Mouse (Mus musculus): ENCODE data around the gene Alcam. TPM values are rescaled to one million over a fixed set of nuclear protein-coding genes. Genes with fewer than 3 reads are reported as not detected.

Gene Alcam
- polyA plus RNA-seq, 1 experiment from 2014 or later = 29.4 TPM

GRCm38 (mm10) chr16:52265066-52265465 is 188.8 kb downstream of the Alcam start:
- DNase-seq (ENCODE audit: low spot score) (no peak), ATAC-seq (ENCODE audit: insufficient read depth, low FRiP score, low TSS enrichment) (no peak)
- H3K4me1 ChIP-seq (ENCODE audit: control insufficient read depth, insufficient read depth, low read length) = no peaks in the 10 kb centered on the region
- H3K27me3 ChIP-seq (ENCODE audit: control insufficient read depth, insufficient read depth, low read length) = no peaks in the 10 kb centered on the region
- no peaks in the 10 kb centered on the region for H3K36me3 ChIP-seq (ENCODE audit: control insufficient read depth, insufficient read depth, low read length)
- no peak overlapping the region for H3K27ac ChIP-seq (ENCODE audit: low read depth, low read length)
- WGBS = 88% methylated on average over 4 of the region's 4 CpGs
- H3K4me2 ChIP-seq (ENCODE audit: low read depth) = no peak overlapping the region
- no peaks in the 10 kb centered on the region for H3K9me3 ChIP-seq (ENCODE audit: control insufficient read depth, low read length)
- no peak overlapping the region for H3K4me3 ChIP-seq (ENCODE audit: low read depth, low read length)
- no peak overlapping the region for H3K9ac ChIP-seq (ENCODE audit: low read length)

GRCm38 (mm10) chr16:52263751-52264150 is 190.1 kb downstream of the Alcam start:
- DNase-seq (ENCODE audit: low spot score) (no peak), ATAC-seq (ENCODE audit: insufficient read depth, low FRiP score, low TSS enrichment) (no peak)
- no peak overlapping the region for H3K4me3 ChIP-seq (ENCODE audit: low read depth, low read length)
- no peaks in the 10 kb centered on the region for H3K27me3 ChIP-seq (ENCODE audit: control insufficient read depth, insufficient read depth, low read length)
- no peak overlapping the region for H3K9ac ChIP-seq (ENCODE audit: low read length)
- H3K27ac ChIP-seq (ENCODE audit: low read depth, low read length) = no peak overlapping the region
- H3K9me3 ChIP-seq (ENCODE audit: control insufficient read depth, low read length) = no peaks in the 10 kb centered on the region
- no peaks in the 10 kb centered on the region for H3K4me1 ChIP-seq (ENCODE audit: control insufficient read depth, insufficient read depth, low read length)
- no peak overlapping the region for H3K4me2 ChIP-seq (ENCODE audit: low read depth)
- H3K36me3 ChIP-seq (ENCODE audit: control insufficient read depth, insufficient read depth, low read length) = no peaks in the 10 kb centered on the region

- DNase-seq (ENCODE audit: low spot score) (no peak), ATAC-seq (ENCODE audit: insufficient read depth, low FRiP score, low TSS enrichment) (peak; percentile 38; the same call in 1 of the 2 replicates)
- no peak overlapping the region for H3K4me3 ChIP-seq (ENCODE audit: low read depth, low read length)
Measured at GRCm38 (mm10) chr16:52262582-52262981, 191.3 kb downstream of the Alcam start.

GRCm38 (mm10) chr16:52261755-52262154 is 192.1 kb downstream of the Alcam start:
- no peaks in the 10 kb centered on the region for H3K27me3 ChIP-seq (ENCODE audit: control insufficient read depth, insufficient read depth, low read length)
- H3K9ac ChIP-seq (ENCODE audit: low read length) = no peak overlapping the region
- WGBS = 81% methylated on average over 1 of the region's 1 CpGs
- ATAC-seq (ENCODE audit: insufficient read depth, low FRiP score, low TSS enrichment) (no peak), DNase-seq (ENCODE audit: low spot score) (no peak)
- H3K4me1 ChIP-seq (ENCODE audit: control insufficient read depth, insufficient read depth, low read length) = no peaks in the 10 kb centered on the region
- no peak overlapping the region for H3K27ac ChIP-seq (ENCODE audit: low read depth, low read length)
- no peak overlapping the region for H3K4me2 ChIP-seq (ENCODE audit: low read depth)
- H3K36me3 ChIP-seq (ENCODE audit: control insufficient read depth, insufficient read depth, low read length) = no peaks in the 10 kb centered on the region
- H3K9me3 ChIP-seq (ENCODE audit: control insufficient read depth, low read length) = no peaks in the 10 kb centered on the region
- no peak overlapping the region for H3K4me3 ChIP-seq (ENCODE audit: low read depth, low read length)

More at GRCm38 (mm10) chr16:52262582-52262981, 191.3 kb downstream of the Alcam start:
- Histone ChIP-seq H3K9me3 (ENCODE audit: control insufficient read depth, low read length) (no peaks in the 10 kb centered on the region), H3K4me2 (ENCODE audit: low read depth) (no peak overlapping the region), H3K9ac (ENCODE audit: low read length) (no peak overlapping the region), H3K36me3 (ENCODE audit: control insufficient read depth, insufficient read depth, low read length) (no peaks in the 10 kb centered on the region), H3K27ac (ENCODE audit: low read depth, low read length) (no peak overlapping the region), H3K27me3 (ENCODE audit: control insufficient read depth, insufficient read depth, low read length) (no peaks in the 10 kb centered on the region), H3K4me1 (ENCODE audit: control insufficient read depth, insufficient read depth, low read length) (no peaks in the 10 kb centered on the region)
- WGBS = 44% methylated on average over 1 of the region's 1 CpGs

- WGBS = 91% methylated on average over 4 of the region's 4 CpGs
- H3K4me3 ChIP-seq (ENCODE audit: low read depth, low read length) = no peak overlapping the region
Measured at GRCm38 (mm10) chr16:52250935-52251334, 202.9 kb downstream of the Alcam start.

GRCm38 (mm10) chr16:52250196-52250595 is 203.7 kb downstream of the Alcam start:
- no peak overlapping the region for H3K27ac ChIP-seq (ENCODE audit: low read depth, low read length)
- H3K36me3 ChIP-seq (ENCODE audit: control insufficient read depth, insufficient read depth, low read length) = no peaks in the 10 kb centered on the region
- no peak for ATAC-seq (ENCODE audit: insufficient read depth, low FRiP score, low TSS enrichment)
- H3K9ac ChIP-seq (ENCODE audit: low read length) = no peak overlapping the region
- no peak for DNase-seq (ENCODE audit: low spot score)
- no peaks in the 10 kb centered on the region for H3K9me3 ChIP-seq (ENCODE audit: control insufficient read depth, low read length)
- no peak overlapping the region for H3K4me3 ChIP-seq (ENCODE audit: low read depth, low read length)
- no peaks in the 10 kb centered on the region for H3K27me3 ChIP-seq (ENCODE audit: control insufficient read depth, insufficient read depth, low read length)
- H3K4me1 ChIP-seq (ENCODE audit: control insufficient read depth, insufficient read depth, low read length) = no peaks in the 10 kb centered on the region
- 92% methylated on average over 4 of the region's 4 CpGs for WGBS
- no peak overlapping the region for H3K4me2 ChIP-seq (ENCODE audit: low read depth)

More at GRCm38 (mm10) chr16:52250935-52251334, 202.9 kb downstream of the Alcam start:
- H3K4me1 ChIP-seq (ENCODE audit: control insufficient read depth, insufficient read depth, low read length) = no peaks in the 10 kb centered on the region
- DNase-seq (ENCODE audit: low spot score) (no peak), ATAC-seq (ENCODE audit: insufficient read depth, low FRiP score, low TSS enrichment) (no peak)
- no peak overlapping the region for H3K4me2 ChIP-seq (ENCODE audit: low read depth)
- no peaks in the 10 kb centered on the region for H3K36me3 ChIP-seq (ENCODE audit: control insufficient read depth, insufficient read depth, low read length)
- H3K27me3 ChIP-seq (ENCODE audit: control insufficient read depth, insufficient read depth, low read length) = no peaks in the 10 kb centered on the region
- H3K27ac ChIP-seq (ENCODE audit: low read depth, low read length) = no peak overlapping the region
- no peak overlapping the region for H3K9ac ChIP-seq (ENCODE audit: low read length)
- no peaks in the 10 kb centered on the region for H3K9me3 ChIP-seq (ENCODE audit: control insufficient read depth, low read length)

- 84% methylated on average over 4 of the region's 4 CpGs for WGBS
- H3K27ac ChIP-seq (ENCODE audit: low read depth, low read length) = no peak overlapping the region
- H3K9me3 ChIP-seq (ENCODE audit: control insufficient read depth, low read length) = no peaks in the 10 kb centered on the region
- H3K4me3 ChIP-seq (ENCODE audit: low read depth, low read length) = no peak overlapping the region
- DNase-seq (ENCODE audit: low spot score) (no peak), ATAC-seq (ENCODE audit: insufficient read depth, low FRiP score, low TSS enrichment) (no peak)
- H3K36me3 ChIP-seq (ENCODE audit: control insufficient read depth, insufficient read depth, low read length) = no peaks in the 10 kb centered on the region
- H3K27me3 ChIP-seq (ENCODE audit: control insufficient read depth, insufficient read depth, low read length) = no peaks in the 10 kb centered on the region
- no peak overlapping the region for H3K9ac ChIP-seq (ENCODE audit: low read length)
- H3K4me2 ChIP-seq (ENCODE audit: low read depth) = no peak overlapping the region
- H3K4me1 ChIP-seq (ENCODE audit: control insufficient read depth, insufficient read depth, low read length) = no peaks in the 10 kb centered on the region
Measured at GRCm38 (mm10) chr16:52243421-52243973, 210.4 kb downstream of the Alcam start.

GRCm38 (mm10) chr16:52242144-52242543 is 211.7 kb downstream of the Alcam start:
- no peak for DNase-seq (ENCODE audit: low spot score)
- H3K9me3 ChIP-seq (ENCODE audit: control insufficient read depth, low read length) = no peaks in the 10 kb centered on the region
- no peak overlapping the region for H3K4me2 ChIP-seq (ENCODE audit: low read depth)
- no peak overlapping the region for H3K4me3 ChIP-seq (ENCODE audit: low read depth, low read length)
- 60% methylated on average over 2 of the region's 2 CpGs for WGBS
- no peaks in the 10 kb centered on the region for H3K36me3 ChIP-seq (ENCODE audit: control insufficient read depth, insufficient read depth, low read length)
- no peak overlapping the region for H3K27ac ChIP-seq (ENCODE audit: low read depth, low read length)
- no peak for ATAC-seq (ENCODE audit: insufficient read depth, low FRiP score, low TSS enrichment)
- no peaks in the 10 kb centered on the region for H3K27me3 ChIP-seq (ENCODE audit: control insufficient read depth, insufficient read depth, low read length)
- H3K9ac ChIP-seq (ENCODE audit: low read length) = no peak overlapping the region
- H3K4me1 ChIP-seq (ENCODE audit: control insufficient read depth, insufficient read depth, low read length) = no peaks in the 10 kb centered on the region

GRCm38 (mm10) chr16:52229930-52230329 is 223.9 kb downstream of the Alcam start:
- DNase-seq (ENCODE audit: low spot score) = no peak
- no peak overlapping the region for H3K4me2 ChIP-seq (ENCODE audit: low read depth)
- no peak overlapping the region for H3K4me3 ChIP-seq (ENCODE audit: low read depth, low read length)
- no peak for ATAC-seq (ENCODE audit: insufficient read depth, low FRiP score, low TSS enrichment)
- no peak overlapping the region for H3K27ac ChIP-seq (ENCODE audit: low read depth, low read length)
- no peaks in the 10 kb centered on the region for H3K36me3 ChIP-seq (ENCODE audit: control insufficient read depth, insufficient read depth, low read length)
- no peaks in the 10 kb centered on the region for H3K27me3 ChIP-seq (ENCODE audit: control insufficient read depth, insufficient read depth, low read length)
- no peaks in the 10 kb centered on the region for H3K4me1 ChIP-seq (ENCODE audit: control insufficient read depth, insufficient read depth, low read length)
- no peak overlapping the region for H3K9ac ChIP-seq (ENCODE audit: low read length)
- 81% methylated on average over 2 of the region's 2 CpGs for WGBS
- H3K9me3 ChIP-seq (ENCODE audit: control insufficient read depth, low read length) = no peaks in the 10 kb centered on the region

Data from neural tube, embryonic 11.5 days (tissue).